Mouse (Mus musculus): ENCODE results near the gene Ipo11. TPM values are rescaled to one million over a fixed set of nuclear protein-coding genes. Genes with fewer than 3 reads are reported as not detected.
"Not testable (repeated sequence)": the region's sequence is repeated elsewhere in the genome, so short reads cannot be mapped to it uniquely, and the experiment has no call there.

The Ipo11 gene
- total RNA-seq (2022), result 10 to 100 TPM; 61.8 to 69.3 (median 64.6) TPM

DNA sequence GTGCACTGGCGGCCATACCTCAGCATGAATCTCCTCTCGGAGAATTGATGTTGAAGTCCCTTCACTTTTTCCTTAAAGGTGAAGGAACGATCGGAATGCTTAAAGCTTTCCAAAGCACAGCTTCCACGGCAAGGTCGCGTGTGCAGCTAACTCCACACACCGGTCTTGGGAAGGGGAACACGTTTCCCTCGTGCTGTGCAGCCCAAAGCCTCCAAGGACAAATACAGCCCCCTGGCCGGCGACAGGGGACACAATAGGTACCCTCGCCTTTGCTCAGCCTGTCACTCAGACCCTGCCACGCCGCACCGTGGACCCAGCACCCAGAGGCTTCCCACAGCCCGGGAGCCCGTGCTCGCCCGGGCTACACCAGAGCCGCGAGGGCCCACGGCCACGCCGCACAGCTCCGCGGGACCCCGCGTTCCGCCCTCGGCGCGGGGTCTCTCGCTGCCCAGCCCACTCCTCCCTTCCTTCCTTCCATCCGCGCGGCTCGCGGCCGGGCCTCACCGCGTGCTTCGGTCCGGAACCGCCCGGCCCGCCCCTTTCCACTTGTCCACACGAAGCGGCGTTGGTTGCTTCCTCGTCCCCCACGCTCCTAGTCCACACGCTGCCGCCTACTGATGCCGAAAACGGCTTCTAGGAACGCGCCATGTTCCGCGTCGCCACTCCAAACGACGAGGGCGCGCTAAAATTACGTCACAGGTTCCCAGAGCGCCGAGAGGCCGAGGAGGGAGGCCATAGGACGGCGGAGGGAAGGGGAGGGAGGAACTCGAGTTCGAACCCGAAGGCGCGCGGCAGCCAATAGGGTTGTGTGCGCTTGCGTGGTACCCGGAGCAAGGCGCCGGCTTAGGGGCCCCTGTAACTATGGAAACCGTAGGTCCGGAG lies at the start of gene Ipo11:
Gene Ipo11 (minus strand): TSS at position 703 of the 882 bp plus-strand sequence.
- peak; percentile 91 to 92 for DNase-seq (ENCODE audit: low spot score in 2 of 2)

DNA sequence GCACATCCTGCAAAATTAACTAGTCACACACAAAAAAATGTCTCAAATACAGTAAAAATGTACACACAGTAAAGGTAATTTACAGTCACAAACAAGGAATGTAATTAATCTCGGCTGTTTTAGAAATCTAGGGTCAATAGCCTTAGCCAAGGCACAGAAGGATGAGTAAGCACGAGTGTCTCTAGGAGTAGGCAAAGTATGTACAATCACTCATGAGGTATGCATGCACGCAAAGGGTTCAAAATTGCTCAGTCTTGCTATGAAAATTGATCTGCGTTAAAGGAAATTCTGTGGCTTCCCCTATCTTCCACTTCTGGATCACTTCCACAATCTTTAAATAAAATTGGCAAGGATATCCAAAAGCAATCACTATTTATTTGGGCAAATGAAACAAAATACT lies 24.7 kb upstream of the Ipo11 start:
- DNase-seq (ENCODE audit: low spot score in 2 of 2), result no peak

DNA sequence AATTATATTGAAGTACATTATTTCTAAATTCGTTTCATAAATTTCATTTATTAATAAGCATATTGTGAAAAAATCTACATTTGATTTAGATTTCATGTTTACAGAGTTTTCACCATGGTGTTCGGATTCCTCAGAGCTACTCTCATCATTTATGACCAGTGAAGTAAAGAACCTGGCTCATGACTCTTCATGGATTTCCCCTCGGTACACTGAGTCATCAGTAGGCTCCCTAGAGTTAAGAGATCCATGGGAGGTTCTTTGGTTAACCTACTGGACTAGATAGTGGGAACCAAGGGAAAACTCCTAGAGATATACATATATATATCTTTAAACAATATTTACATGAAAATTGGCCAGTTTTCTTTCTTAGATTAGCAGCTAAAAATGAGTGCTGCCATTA lies 23.8 kb upstream of the Ipo11 start:
- no peak for DNase-seq (ENCODE audit: low spot score in 2 of 2)

DNA sequence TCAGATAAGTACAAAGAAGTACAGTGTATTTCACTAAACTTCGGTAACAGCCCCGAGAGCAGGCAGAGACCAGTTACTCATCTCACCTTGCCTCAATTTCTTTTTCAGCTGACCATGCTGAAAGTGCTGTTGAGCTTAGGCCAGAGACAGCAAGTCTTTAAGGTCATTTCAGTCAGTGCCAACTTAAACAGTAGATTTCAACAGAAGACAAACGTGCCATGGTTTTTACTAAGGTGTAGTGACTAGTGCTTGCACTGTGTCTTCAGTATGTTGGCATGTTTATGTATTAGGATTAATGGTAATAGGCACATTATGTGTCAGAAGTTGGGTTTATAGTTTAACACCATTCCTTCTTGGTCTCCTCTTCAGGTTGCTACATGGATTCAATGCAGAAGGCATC lies 21.5 kb upstream of the Ipo11 start:
- DNase-seq (ENCODE audit: low spot score in 2 of 2), result no peak

DNA sequence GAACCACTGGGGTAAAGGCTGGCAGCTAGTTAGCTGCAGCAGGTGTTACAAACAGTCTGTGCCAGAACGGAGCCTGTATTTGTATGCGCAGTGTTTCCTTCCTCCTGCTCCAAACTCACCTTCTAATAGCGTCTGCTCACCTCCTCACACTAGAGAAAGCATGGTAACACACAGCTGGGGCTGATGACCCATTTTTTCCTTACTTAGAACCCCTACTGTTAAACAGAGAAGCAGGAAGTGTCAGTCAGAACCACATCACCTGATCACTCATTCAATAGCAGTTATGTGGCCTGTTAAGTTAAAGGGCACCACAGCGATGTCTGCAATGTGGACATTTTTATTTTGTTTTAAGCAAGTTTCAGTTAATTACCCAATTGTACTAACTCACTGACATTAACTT lies 20.8 kb upstream of the Ipo11 start:
- no peak for DNase-seq (ENCODE audit: low spot score in 2 of 2)

DNA sequence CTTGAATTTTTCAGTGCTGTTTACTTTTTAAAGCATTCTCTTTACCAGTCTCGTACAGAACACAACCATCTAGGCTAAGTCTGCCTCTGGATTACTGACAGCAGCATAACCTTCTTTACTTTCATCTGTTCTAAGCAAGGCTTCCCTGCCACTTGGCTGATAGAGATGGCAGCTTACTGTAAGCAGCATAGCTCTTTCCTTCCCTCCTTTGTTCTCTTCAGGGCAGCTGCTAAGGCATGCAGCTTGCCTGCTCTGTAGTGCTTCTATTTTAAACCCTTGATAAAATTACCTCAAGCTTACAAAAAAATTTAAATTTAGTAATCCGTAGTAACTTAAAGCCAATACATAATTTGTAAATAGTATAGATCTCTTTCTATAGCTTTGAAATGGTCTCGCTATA lies 18.1 kb upstream of the Ipo11 start:
- no peak for DNase-seq (ENCODE audit: low spot score in 2 of 2)

DNA sequence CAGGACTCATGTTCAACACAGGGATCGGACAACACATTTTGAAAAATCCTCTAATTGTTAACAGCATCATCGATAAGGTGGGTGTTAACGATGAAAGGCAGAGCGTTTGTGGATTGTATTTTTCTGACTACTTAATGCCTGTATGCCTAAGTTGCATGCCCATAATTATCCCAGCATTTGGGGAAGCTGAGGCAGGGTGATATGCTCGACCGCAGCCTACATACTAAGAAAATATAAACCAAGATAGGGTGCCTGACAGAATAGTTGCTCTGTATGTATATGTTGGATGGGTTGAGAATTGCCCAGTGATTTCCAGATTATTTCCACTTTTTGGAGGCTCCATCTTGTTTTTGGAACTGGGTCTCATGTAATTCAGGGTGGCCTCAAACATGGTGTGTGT lies 10.8 kb upstream of the Ipo11 start:
- DNase-seq (ENCODE audit: low spot score in 2 of 2), result no peak

DNA sequence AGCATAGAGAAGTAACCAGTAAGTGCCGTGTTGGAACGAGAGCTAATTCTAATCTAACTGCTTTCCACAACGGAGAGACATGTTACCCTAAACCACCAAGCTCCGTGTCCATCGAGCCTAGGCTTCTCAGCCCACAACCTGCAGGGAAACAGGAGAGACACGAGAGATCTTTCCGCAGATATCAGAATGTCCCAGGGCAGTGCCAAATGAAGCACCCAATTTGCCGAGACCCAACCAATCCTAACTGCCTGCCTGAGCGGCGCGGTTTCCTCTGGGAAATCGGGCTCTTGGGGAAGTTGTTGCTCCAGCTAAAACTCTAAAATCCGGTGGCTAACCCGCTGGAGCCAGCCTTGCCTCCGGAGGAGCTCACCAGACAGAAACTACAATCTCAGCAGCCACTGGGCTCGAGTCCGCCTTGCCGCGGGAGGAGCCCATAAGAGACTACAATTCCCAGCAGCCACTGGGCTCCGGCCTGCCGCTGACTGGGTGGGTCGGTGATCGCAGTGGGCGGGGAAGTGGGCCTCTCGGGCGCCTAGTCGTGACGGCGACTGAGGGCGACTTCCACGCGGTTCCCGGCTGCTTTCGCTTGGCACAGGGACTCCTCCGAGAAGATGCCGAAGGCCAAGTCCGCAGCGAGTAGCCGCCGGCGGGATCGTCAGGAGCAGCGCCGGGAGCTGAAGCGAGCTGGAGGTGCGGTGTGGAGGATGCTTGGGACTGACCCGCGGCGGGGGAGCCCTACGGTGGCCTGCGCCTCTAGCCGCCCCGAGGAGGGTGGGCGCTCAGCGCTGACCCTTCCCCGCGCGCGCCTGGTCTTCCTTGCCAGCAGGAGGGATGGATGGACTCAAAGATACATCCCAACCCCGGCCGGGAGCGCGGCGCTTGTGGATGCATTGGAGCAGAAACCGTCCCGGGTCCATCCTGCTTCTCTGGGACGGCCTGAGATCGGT lies 10.1 kb upstream of the Ipo11 start, which contains the start of gene Dimt1:
Gene Dimt1 (plus strand): TSS at position 534 of the 947 bp plus-strand sequence.
- peak; percentile 93 to 94 for DNase-seq (ENCODE audit: low spot score in 2 of 2)

DNA sequence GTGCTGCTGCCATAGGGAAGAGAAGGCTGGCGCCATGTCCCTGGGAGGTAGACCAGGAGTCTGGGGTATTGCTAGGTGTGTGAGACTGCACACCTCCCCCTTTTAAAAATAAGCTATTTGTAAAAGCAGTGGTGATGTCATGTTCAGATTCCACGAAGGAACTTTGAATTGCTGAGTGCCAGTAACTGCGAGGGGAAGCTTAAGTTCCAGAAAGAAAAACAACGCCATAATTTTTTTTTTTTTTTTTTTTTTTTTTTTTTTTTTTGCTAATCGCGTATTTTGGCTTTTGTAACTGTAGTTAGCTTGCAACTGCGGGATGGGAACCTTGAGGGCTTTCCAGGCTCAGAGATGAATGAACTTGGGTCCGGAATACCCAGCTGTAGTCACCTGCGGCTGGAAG lies 8.8 kb upstream of the Ipo11 start:
- DNase-seq (ENCODE audit: low spot score in 2 of 2), result no peak

DNA sequence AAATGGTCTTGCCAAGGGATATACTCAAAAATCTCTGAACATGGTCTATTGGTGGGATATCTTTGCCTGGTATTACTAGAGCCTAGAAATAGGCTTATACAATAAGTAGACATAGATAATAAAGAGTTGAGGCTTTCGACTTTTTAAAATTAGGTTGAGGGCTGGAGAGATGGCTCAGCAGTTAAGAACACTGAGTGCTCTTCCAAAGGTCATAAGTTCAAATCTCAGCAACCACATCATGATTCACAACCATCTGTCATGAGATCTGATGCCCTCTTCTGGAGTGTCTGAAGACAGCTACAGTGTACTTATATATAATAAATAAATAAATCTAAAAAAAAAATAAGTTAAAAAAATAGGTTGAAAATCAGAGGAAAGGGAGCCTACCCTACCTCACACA lies 6.0 kb upstream of the Ipo11 start:
- DNase-seq (ENCODE audit: low spot score in 2 of 2), result no peak

DNA sequence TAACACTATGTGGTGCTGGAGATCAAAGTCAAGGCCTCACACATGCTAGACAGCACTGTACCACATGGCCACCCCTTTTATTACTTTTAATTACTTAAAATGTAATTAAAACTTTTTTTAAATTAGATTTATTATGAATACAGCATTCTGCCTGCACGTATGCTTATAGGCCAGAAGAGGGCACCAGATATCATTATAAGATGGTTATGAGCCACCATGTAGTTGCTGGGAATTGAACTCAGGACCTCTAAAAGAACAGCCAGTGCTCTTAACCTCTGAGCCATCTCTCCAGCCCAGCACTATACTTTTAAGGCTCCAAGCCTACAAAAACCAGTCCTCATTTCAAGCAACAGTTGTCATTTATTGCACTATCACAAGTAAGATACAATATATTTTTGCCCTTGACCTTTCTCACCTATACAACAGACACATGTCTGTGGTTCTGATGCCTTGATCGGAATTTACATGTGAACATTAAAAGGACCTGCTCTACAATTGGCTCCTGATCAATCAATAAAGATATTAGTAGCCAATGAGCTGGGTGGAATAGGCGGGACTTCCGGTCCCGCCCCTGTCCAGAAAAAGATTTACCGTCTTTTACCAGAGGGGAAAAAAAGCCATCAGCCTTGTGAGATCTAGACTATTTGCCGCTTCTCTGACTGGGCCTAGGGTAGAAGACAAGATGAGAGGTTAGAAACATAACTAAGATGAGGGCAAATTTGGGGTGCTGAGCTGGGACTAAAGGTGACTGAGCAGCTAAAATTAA lies 4.6 kb upstream of the Ipo11 start:
- DNase-seq (ENCODE audit: low spot score in 2 of 2), result no peak

DNA sequence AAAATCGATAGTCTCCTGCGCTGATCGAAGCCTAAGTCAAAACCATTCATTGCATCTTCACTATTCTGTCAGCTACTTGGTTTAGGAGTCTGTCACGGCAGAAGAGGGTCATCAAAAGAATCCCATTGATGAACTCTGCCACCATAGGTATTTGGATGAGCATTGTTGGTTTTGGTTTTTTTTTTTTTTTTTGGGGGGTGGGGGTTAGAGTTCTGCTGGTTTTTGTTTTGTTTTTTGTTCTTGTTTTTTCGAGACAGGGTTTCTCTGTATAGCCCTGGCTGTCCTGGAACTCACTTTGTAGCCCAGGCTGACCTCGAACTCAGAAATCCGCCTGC lies 347 bp upstream of the Ipo11 start:
- DNase-seq (ENCODE audit: low spot score in 2 of 2), result no peak

DNA sequence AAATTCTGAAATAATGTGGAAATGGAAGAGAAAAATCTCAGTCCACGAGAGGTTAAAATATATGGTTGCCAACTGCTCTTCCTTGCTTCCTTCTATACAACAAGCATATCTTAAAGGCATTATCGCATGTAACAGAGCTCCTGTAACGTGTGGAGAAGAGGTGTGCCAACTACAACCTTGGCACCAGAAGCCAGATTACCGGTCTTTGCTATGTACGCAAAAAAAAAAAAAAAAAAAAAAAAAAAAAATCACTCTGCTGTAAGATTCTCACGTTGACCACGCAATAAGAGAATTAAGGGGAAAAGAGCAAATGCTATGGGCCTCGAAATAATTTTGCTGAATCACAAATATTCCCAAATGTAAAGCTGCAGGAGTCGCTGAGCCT lies 895 bp downstream of the Ipo11 start:
- DNase-seq (ENCODE audit: low spot score in 2 of 2), result no peak

DNA sequence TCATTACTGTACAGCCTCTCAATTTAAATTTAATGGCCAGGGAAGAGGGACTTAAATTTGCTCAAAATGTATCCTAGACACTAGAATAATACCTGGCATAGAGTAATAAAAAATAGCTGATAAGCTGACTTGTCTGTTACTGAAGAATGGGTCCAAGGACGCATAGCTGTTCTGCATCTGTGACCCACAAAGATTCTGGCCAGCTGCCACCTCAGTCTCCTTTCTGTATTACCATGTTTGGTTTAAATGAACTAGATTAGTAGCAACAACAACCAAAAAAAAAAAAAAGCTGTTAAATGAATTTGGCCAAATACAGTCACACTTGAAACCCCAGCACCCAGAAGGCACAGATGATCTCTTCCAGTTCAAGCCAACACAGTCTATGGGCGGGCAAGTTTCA lies 7.6 kb downstream of the Ipo11 start:
- DNase-seq (ENCODE audit: low spot score in 2 of 2), result no peak

DNA sequence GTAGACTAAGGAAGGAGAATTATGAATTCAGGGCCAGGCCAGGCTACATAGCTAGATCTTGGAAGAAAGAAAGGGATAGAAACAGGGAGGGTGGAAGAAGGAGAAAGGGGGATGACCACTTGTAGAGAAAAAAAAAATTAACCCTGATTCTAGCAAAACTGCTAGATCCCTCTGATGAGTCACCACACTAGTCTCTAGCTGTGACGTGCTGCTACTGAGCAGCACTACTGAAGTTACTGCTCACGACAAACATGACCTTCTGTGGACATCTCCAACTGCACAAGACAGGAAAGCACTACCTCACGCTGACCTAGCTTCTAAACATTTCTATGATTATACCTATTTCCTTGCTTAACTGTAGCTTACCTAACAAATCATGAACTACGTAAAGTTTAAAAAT lies 8.5 kb downstream of the Ipo11 start:
- no peak for DNase-seq (ENCODE audit: low spot score in 2 of 2)

DNA sequence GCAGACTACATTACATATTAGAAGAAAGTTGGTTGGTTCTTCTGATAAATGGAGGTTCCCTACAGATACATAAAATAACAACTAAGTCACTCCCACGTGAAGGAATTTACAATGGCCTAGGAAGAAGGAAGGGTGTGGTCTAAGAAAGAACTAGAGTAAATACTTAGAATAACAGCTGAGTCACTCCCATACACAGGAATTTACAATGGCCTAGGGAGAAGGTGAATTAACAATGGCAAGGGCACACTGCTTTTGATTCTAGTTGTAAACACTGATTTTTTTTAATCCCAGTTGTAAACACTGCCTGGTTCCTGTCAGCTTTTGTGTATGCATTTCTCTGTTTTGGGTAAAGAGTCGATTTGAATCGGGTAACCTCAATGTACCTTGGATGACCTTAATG lies 10.8 kb downstream of the Ipo11 start:
- not testable (repeated sequence) for DNase-seq (ENCODE audit: low spot score in 2 of 2)

DNA sequence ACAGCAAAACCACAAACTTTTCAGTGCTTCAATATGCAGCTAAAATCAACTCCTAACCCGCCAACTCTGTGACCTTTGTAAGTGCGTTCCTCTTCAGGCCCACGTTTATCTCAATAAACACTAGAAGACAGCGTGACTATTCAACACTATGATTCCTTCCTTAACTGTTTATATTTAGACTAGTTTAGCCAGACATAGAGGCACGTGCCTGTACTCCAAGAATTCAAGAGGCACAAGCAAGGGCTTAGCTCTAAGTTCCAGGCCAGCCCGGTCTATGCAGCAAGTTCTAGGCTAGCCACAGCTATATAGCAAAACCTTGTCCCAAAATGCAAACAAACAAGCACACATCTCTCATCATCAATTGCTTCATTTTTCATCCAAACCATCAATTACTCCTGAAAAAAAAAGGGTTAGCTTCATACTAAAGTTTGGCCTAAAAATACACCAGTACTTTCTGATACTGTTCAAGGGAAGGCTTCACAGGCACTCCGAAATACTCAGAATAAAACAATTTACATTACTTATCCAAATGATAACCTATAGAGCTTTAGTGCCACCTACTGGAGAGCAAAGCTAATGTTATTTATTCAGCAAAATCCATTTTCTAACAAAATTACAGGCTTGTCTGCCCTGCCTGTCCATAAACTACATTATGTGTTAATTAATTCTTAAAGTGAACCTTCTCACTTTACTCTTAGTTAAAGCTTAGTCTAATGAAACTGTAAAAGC lies 18.3 kb downstream of the Ipo11 start:
- no peak for DNase-seq (ENCODE audit: low spot score in 2 of 2)

DNA sequence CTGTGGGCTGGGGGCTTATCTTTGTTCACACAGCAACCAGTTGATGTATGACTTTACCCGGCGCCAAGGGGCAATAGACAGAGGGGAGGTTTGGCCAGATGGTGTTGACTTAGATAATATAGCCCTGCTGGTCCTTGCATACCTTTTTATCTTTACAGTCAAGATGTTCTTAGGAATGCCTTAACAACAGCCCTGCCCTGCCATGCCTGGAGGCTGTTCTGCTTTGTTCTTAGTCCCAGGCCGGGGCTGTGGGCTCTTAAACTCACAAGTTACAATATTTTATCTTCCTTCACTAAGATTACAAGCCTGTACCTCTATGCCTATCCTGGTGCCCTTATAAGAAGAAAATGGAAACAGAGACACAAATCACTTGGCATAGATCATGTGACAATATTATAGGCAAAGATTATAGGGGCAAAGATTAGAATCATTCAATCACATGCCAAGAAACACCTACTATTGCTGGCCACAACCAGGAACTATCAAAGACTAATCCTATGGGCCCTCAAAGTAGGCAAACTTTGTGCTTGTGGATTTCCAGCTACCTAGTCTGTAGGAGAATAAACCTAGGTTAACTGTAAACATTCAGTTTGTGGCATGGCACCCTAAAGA lies 23.5 kb downstream of the Ipo11 start:
- DNase-seq (ENCODE audit: low spot score in 2 of 2), result no peak

DNA sequence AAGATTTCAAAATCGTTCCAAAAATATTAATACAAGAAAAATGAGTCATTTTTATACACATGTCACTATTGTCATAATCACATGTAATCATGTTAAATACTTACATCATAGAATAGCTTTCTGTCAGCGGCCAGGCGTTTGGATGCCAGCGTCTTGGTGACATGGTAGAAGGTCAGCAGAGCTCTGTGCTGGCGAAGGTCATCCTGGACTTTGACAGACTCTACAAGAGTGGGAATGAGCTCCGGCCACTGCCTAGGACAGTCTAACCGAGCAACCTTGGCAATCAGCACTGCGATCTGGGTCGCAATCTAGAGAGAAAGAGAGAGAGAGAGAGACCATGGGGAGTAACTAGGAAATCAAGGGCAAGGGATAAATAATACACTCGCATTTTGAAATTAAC lies 26.7 kb downstream of the Ipo11 start:
- DNase-seq (ENCODE audit: low spot score in 2 of 2), result no peak

DNA sequence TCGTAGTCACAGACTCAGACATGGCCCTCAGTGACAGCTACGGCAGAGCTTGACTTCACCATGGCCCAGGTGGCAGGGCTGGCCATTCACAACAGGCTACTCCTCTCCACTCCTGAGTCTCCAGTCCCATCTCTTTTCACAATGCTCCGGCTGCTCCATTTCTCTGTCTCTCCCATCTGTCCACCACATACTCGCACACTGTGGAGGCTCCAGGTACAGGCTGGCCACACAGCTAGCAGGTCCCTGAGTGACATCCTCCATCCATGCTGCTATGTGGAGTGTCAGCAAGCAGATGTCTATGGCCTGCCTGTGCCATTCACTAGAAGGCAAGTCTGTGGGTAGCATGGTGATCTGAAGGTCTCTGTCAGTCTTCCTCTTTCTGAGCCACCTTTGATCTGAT lies 29.5 kb downstream of the Ipo11 start:
- no peak for DNase-seq (ENCODE audit: low spot score in 2 of 2)

DNA sequence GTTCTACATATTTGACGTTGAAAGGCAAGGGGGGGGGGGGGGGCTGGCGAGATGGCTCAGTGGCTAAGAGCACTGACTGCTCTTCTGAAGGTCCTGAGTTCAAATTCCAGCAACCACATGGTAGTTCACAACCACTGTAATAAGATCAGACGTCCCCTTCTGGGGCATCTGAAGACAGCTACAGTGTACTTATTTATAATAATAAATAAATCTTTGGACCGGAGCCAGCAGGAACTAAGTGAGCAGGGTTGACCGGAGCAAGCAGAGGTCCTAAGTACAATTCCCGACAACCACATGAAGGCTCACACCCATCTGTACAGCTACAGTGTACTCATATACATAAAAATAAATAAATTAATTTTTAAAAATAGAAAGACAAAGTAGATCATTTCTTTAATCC lies 31.6 kb downstream of the Ipo11 start:
- not testable (repeated sequence) for DNase-seq (ENCODE audit: low spot score in 2 of 2)

Measured in layer of hippocampus, adult 8-10 months (tissue).